Mouse (Mus musculus) MEL (cell line): ENCODE measurements at regions not wholly inside any gene's neighbourhood (a gene's known extent, or its start where the extent isn't known, plus 50 kb on each side); places are given as distances from the start of the nearest gene placed in this dataset.

Source experiments
- DNase-seq: peaks from one replicate; pipeline ENCODE4 v3.0.0; 2011; ENCODE audit warnings: low read depth, low spot score
- H3K27ac ChIP-seq: 2 replicates; pipeline ENCODE4 v1.5.1; 2012; ENCODE audit warnings: low read depth, mild to moderate bottlenecking, control low read depth, low read length, moderate library complexity; ENCODE audit not compliant: control insufficient read depth
- H3K27me3 ChIP-seq, 2 experiments: fragments of 150-350 bp in 1 of 2; sonication (generic) in 1 of 2; 2 replicates each; pipeline ENCODE4 v1.6.1; 2012; ENCODE audit warnings: low read length in 2 of 2, mild to moderate bottlenecking in 2 of 2, improper control_type of control experiment in 1 of 2, moderate library complexity in 1 of 2; ENCODE audit not compliant: insufficient read depth in 2 of 2, control insufficient read depth in 1 of 2
- H3K36me3 ChIP-seq, 2 experiments: 2 replicates each; pipeline ENCODE4 v1.6.1; 2012 to 2014; ENCODE audit warnings: low read length in 2 of 2, improper control_type of control experiment in 1 of 2, inconsistent platforms in 1 of 2, mild to moderate bottlenecking in 1 of 2; ENCODE audit not compliant: insufficient read depth in 2 of 2, control insufficient read depth in 1 of 2
- H3K4me1 ChIP-seq, 2 experiments: fragments of 150-350 bp in 1 of 2; sonication (generic) in 1 of 2; 2 replicates each; pipeline ENCODE4 v1.6.1; 2012; ENCODE audit warnings: low read length in 2 of 2, improper control_type of control experiment in 1 of 2, mild to moderate bottlenecking in 1 of 2; ENCODE audit not compliant: insufficient read depth in 2 of 2, control insufficient read depth in 1 of 2
- H3K4me3 ChIP-seq, 2 experiments: fragments of 150-350 bp in 1 of 2; sonication (generic) in 1 of 2; 2 replicates each; pipeline ENCODE4 v1.5.1; 2012; ENCODE audit warnings: low read depth in 2 of 2, low read length in 2 of 2, mild to moderate bottlenecking in 2 of 2, moderate library complexity in 2 of 2, control low read depth in 1 of 2, improper control_type of control experiment in 1 of 2; ENCODE audit not compliant: control insufficient read depth in 1 of 2, insufficient read depth in 1 of 2
- H3K79me2 ChIP-seq: 2 replicates; pipeline ENCODE4 v1.6.1; 2012; ENCODE audit warnings: mild to moderate bottlenecking, low read length, moderate library complexity; ENCODE audit not compliant: control insufficient read depth, poor library complexity, insufficient read depth
- H3K9ac ChIP-seq: 2 replicates; pipeline ENCODE4 v1.6.1; 2012; ENCODE audit warnings: low read depth, mild to moderate bottlenecking, control low read depth, low read length, moderate library complexity; ENCODE audit not compliant: control insufficient read depth, poor library complexity, severe bottlenecking
- H3K9me3 ChIP-seq: fragments of 150-350 bp; sonication (generic); replicated peaks from 2 replicates; pipeline ENCODE4 v1.6.1; 2012; ENCODE audit warnings: mild to moderate bottlenecking, low read length, improper control_type of control experiment, moderate library complexity; ENCODE audit not compliant: insufficient read depth
- CHD1 ChIP-seq: IDR thresholded peaks from 2 replicates; pipeline ENCODE4 v1.6.1; 2012; ENCODE audit warnings: low read depth, mild to moderate bottlenecking, inconsistent platforms, low read length, improper control_type of control experiment
- CHD2 ChIP-seq: IDR thresholded peaks from 2 replicates; pipeline ENCODE4 v1.6.1; 2011; ENCODE audit warnings: low read length, improper control_type of control experiment
- CTCF ChIP-seq, 3 experiments: IDR thresholded peaks in 2 of 3; conservative IDR thresholded peaks in 1 of 3; 2 replicates each; pipeline ENCODE4 v1.5.1; 2011 to 2012; ENCODE audit warnings: low read length in 3 of 3, low read depth in 2 of 3, mild to moderate bottlenecking in 2 of 3, improper control_type of control experiment in 1 of 3, inconsistent platforms in 1 of 3, mixed read lengths in 1 of 3, moderate library complexity in 1 of 3; ENCODE audit not compliant: control insufficient read depth in 1 of 3, insufficient read depth in 1 of 3, poor library complexity in 1 of 3, severe bottlenecking in 1 of 3
- E2F4 ChIP-seq: IDR thresholded peaks from 2 replicates; pipeline ENCODE4 v1.6.1; 2011; ENCODE audit warnings: low read depth, low read length, improper control_type of control experiment, borderline replicate concordance
- ETS1 ChIP-seq: IDR thresholded peaks from 2 replicates; pipeline ENCODE4 v1.6.1; 2012; ENCODE audit warnings: low read depth, mild to moderate bottlenecking, inconsistent platforms, low read length, improper control_type of control experiment, moderate library complexity
- KAT2A ChIP-seq: conservative IDR thresholded peaks from 2 replicates; pipeline ENCODE4 v1.6.1; 2012; ENCODE audit warnings: low read depth, low read length, improper control_type of control experiment, inconsistent platforms
- MEF2A ChIP-seq: IDR thresholded peaks from 2 replicates; pipeline ENCODE4 v1.6.1; 2014; ENCODE audit warnings: low read depth, mild to moderate bottlenecking, inconsistent platforms, low read length, improper control_type of control experiment; ENCODE audit not compliant: poor library complexity, insufficient replicate concordance, severe bottlenecking; ENCODE audit errors: extremely low read depth
- POLR2A ChIP-seq, 2 experiments: IDR thresholded peaks; 2 replicates each; pipeline ENCODE4 v1.6.1; 2011 to 2012; ENCODE audit warnings: low read length in 2 of 2, mild to moderate bottlenecking in 2 of 2, control low read depth in 1 of 2, improper control_type of control experiment in 1 of 2, low read depth in 1 of 2, moderate library complexity in 1 of 2; ENCODE audit not compliant: control insufficient read depth in 1 of 2, insufficient read depth in 1 of 2, poor library complexity in 1 of 2
- POLR2AphosphoS5 ChIP-seq: IDR thresholded peaks from 2 replicates; pipeline ENCODE4 v1.6.1; 2012; ENCODE audit warnings: low read depth, borderline replicate concordance, mild to moderate bottlenecking, inconsistent platforms, low read length, moderate library complexity, mixed read lengths
- RAD21 ChIP-seq: IDR thresholded peaks from 2 replicates; pipeline ENCODE4 v1.6.1; 2011; ENCODE audit warnings: mild to moderate bottlenecking, low read depth, low read length, improper control_type of control experiment
- RCOR1 ChIP-seq: IDR thresholded peaks from 2 replicates; pipeline ENCODE4 v1.6.1; 2012; ENCODE audit warnings: low read depth, mild to moderate bottlenecking, inconsistent platforms, low read length, improper control_type of control experiment
- SMC3 ChIP-seq: IDR thresholded peaks from 2 replicates; pipeline ENCODE4 v1.6.1; 2011; ENCODE audit warnings: low read depth, low read length, improper control_type of control experiment
- ZC3H11A ChIP-seq: IDR thresholded peaks from 2 replicates; pipeline ENCODE4 v1.6.1; 2012; ENCODE audit warnings: low read depth, mild to moderate bottlenecking, inconsistent platforms, low read length, improper control_type of control experiment
- ZKSCAN1 ChIP-seq: IDR thresholded peaks from 2 replicates; pipeline ENCODE4 v1.6.1; 2012; ENCODE audit warnings: low read depth, mild to moderate bottlenecking, inconsistent platforms, low read length, improper control_type of control experiment, moderate library complexity
- ZNF384 ChIP-seq: IDR thresholded peaks from 2 replicates; pipeline ENCODE4 v1.6.1; 2012; ENCODE audit warnings: low read depth, mild to moderate bottlenecking, inconsistent platforms, low read length, improper control_type of control experiment

- Histone ChIP-seq H3K4me3 (no peak overlapping the region), H3K9ac (no peak overlapping the region), H3K9me3 (no peaks in the 10 kb centered on the region), H3K4me1 (no peaks in the 10 kb centered on the region), H3K27me3 (no peaks in the 10 kb centered on the region), H3K79me2 (no peaks in the 10 kb centered on the region), H3K27ac (no peak overlapping the region), H3K36me3 (no peaks in the 10 kb centered on the region)
- no peak for DNase-seq
- TF ChIP-seq CTCF (IDR thresholded peaks at IDR 0.05 in 2 of 3, conservative IDR thresholded peaks at IDR 0.05 in 1 of 3; ENCODE audit: control insufficient read depth in 1 of 3, insufficient read depth in 1 of 3, low read depth in 2 of 3, low read length in 3 of 3, poor library complexity in 1 of 3, severe bottlenecking in 1 of 3) (peak; percentile 5 to 52 (median 17); a peak in 3 of 6 replicates), POLR2AphosphoS5 (no peak)
Observed at GRCm38 (mm10) chr2:117438079-117438478, 95.3 kb upstream of the Rasgrp1 start.

GRCm38 (mm10) chr2:117438586-117439371, 96.0 kb upstream of the Rasgrp1 start:
- peak; percentile 81 for TF ChIP-seq SMC3
- TF ChIP-seq RAD21: peak; percentile 64
- no peak for TF ChIP-seq MEF2A
- no peak for TF ChIP-seq RCOR1
- TF ChIP-seq POLR2AphosphoS5: no peak
- TF ChIP-seq ZKSCAN1: no peak
- TF ChIP-seq ZC3H11A: peak; percentile 49
- peak; percentile 78 to 80 (median 78) for TF ChIP-seq CTCF (IDR thresholded peaks at IDR 0.05 in 2 of 3, conservative IDR thresholded peaks at IDR 0.05 in 1 of 3; ENCODE audit: control insufficient read depth in 1 of 3, insufficient read depth in 1 of 3, low read depth in 2 of 3, low read length in 3 of 3, poor library complexity in 1 of 3, severe bottlenecking in 1 of 3)
- no peak for TF ChIP-seq CHD2
- TF ChIP-seq ETS1: no peak
- no peak for TF ChIP-seq E2F4
- no peak for TF ChIP-seq CHD1
- TF ChIP-seq POLR2A (IDR thresholded peaks at IDR 0.05; ENCODE audit: control insufficient read depth in 1 of 2, insufficient read depth in 1 of 2, low read depth in 1 of 2, low read length in 2 of 2, poor library complexity in 1 of 2): no peak
- no peak for TF ChIP-seq KAT2A
- TF ChIP-seq ZNF384: no peak
- no peak overlapping the region for H3K27ac ChIP-seq
- no peaks in the 10 kb centered on the region for H3K36me3 ChIP-seq
- no peaks in the 10 kb centered on the region for H3K9me3 ChIP-seq
- no peak overlapping the region for H3K4me3 ChIP-seq
- DNase-seq: peak; percentile 61
- H3K4me1 ChIP-seq: no peaks in the 10 kb centered on the region
- H3K27me3 ChIP-seq: no peaks in the 10 kb centered on the region
- H3K79me2 ChIP-seq: no peaks in the 10 kb centered on the region
- H3K9ac ChIP-seq: no peak overlapping the region
